Mouse (Mus musculus) erythroblast, embryonic 14.5 days (primary cell): Measurements from ENCODE around the gene 1700001P01Rik.

Source experiments
- GATA1 ChIP-seq: IDR thresholded peaks from 2 replicates; pipeline ENCODE4 v1.6.1; 2012; ENCODE audit warnings: low read length, inconsistent platforms, mixed read lengths
- TAL1 ChIP-seq: IDR thresholded peaks from 3 replicates; pipeline ENCODE4 v1.6.1; 2012; ENCODE audit warnings: low read length, inconsistent platforms, mixed read lengths

GRCm38 (mm10) chr11:97781478-97781831 lies 5.7 kb upstream of the 1700001P01Rik start:
- TF ChIP-seq GATA1: no peak
- TF ChIP-seq TAL1: no peak
